Mouse (Mus musculus) gastrocnemius, postnatal 14 days (tissue): ENCODE measurements around the gene Cwc22. TPM values are rescaled to one million over a fixed set of nuclear protein-coding genes. Genes with fewer than 3 reads are reported as not detected.

Experiments used
- DNase-seq: peaks from one replicate; pipeline ENCODE4 v3.0.0; 2021; ENCODE audit warnings: mixed read lengths
- intact Hi-C: fragments of 180-260 bp; cut with DNase I; formaldehyde crosslinking; loops from one replicate; pipeline ENCODE4 v1.15.1; 2025; ENCODE audit warnings: low total_unique reads
- total RNA-seq, 2 experiments: library from RNA; stranded (reverse); gene quantifications; 2 replicates each; pipeline ENCODE4 v1.2.3; 2021

The Cwc22 gene
- total RNA-seq, 2 experiments from 2014 or later: 12.8 to 13.8 TPM

DNA sequence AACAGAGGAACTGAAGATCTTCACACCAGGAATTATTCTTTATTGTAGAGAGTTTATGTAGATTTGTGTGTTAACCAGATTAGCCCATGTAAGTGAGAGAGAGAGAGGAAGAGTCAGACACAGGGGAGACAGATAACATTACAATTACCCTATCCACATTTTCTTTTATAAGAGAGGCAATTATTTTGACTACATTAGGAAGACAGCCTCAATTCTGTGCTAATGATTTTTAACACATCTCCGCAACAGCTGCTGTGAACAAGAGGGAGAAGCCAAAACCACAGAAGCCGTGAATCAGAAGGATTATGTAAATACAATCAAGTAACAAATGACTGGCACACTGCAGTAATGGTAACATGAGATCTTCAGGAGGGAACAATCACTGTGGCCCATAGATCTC is 12.5 kb downstream of the Cwc22 start:
- no peak for DNase-seq
- intact Hi-C loops: no loop called here

DNA sequence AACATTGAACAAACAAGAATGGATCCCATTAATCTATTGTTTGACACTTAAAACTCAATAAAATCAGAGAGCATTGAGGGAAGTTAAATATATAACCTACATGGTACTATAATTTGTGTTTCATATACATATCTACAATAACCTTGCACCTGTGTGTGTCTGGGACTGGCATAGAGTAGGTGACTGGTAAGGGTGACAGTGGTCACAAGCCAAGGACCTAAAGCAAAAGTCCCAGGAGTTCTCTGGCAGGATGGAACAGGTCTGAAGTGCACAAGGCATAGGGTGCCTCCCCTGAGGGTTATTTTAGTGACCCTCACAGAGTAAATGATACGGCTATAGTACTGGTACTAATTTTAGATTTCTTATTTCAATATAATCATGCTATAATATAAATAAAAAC is 14.2 kb downstream of the Cwc22 start:
- intact Hi-C loops: no loop called here
- DNase-seq: no peak

DNA sequence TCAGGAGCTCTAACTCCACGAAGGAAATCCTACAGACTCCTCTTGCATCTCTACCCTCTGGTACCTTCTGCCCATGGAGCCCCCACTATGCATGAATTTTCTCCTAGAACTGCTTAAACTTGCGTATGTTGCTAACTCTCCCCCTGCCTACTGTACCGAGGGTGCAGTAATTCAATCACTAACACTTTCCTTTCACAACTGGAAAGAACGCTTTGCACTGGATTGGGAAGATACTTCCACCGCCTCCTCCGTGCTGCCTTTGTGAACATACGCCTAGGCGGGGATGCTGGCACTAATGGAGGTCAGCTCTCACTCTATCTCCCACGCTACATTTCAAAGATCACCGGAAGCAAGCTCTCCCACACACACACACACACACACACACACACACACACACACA is 17.8 kb downstream of the Cwc22 start:
- DNase-seq: no peak
- intact Hi-C loops: no loop called here

DNA sequence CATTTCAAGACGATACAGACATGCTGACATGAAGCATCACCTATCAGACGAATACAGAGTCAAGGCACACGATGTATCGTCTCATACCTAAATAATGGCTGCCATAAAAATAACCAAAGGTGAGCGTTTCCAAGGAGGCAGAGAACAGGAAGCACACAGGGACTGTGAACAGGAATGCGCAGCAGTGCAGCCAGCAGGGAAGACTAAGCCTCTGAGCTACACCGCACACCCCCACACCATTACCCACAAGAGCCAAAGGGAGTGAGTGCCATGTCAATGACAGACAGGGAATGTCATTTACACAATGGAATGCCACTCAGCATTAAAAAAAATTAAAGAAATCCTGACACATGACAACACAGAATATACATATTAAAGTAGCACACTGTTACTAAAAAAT is 19.7 kb downstream of the Cwc22 start:
- no peak for DNase-seq
- intact Hi-C loops: no loop called here

DNA sequence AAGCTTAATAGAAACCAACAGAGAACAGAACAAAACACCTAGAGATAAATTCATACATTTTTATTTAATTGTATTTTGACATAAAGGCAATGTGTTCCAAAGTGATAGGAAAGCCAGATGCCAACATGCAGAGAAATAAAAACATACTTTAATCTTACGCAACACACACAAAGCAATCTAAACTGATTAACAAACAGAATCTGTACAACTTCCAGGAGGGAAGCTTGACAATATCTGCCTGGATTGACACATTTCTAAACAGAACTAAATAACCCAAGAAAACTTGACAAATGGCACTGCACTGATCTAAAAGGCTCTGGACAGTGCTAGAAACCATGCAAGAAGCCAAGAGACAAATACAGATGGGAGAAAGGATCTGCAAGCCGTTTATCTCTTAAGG is 20.2 kb downstream of the Cwc22 start:
- no peak for DNase-seq
- intact Hi-C loops: no loop called here

DNA sequence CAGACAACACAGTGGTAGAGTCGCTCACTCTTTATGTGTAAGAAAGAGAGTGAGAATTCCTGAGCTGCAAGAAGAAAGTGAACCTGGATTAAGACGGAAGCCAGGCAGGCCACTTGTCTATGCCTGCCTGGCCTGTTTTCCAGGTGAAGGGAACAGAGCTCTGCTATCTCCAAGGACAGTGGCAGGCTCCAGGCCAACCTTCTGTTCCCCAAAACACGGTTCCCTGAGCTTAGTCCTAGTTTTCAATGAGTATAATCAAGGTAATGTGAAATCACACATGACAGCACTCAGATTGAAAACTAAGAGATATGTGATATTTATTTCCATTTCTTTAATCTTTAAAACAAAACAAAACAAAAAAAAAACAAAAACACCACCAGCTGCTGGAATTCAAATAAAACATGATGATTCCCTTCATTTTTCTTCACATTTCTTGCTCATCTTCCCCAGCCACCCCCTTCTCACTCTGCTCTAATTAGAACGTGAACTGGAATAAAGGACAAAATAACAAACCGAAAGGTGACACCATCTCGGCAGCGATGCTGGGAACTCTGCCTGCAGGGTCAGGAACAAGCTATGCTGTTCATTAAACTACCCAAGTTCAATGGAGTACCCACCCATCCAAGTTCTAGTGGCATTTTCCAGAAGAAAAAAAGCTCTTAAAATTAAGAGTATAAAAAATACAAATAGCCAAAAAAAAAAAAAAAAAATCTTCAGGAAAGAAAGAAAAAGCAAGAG is 20.8 kb downstream of the Cwc22 start:
- intact Hi-C loops: no loop called here
- DNase-seq: no peak

DNA sequence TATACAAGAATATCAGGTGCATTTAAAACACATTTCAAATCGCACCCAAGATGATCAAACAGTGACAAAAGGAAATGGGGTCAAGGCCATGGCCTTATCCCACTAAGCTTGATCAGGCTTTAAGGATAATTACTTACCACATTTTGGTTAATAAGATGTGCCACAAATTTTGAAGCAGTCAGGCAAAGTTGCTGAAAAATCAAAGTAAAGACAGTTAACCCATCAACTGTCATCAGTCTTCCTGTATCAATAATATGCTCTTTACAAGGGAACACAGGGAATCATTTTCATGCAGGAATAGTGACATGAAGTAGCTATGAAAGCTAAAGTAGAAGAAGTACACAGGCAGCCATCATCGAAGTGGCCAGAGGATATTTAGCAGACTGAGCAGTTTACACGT is 22.2 kb downstream of the Cwc22 start:
- DNase-seq: no peak
- intact Hi-C loops: no loop called here

DNA sequence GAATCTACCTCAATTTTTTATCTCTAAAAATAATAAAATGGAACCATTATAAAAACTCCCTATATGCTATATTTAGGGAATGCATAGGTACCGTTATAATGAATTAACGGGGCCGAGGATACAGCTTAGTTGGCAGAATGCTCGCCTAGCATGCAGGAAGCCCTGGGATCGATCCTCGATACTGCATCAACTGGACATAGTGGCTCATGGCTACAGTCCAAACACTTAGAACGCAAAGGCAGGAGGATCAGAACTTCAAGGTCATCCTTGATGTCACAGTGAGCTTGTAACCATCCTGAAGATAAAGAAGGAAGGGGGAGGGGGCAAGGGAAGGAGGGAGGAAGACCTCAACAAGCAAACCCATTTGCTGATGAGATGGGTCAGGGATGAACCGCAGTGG is 23.0 kb downstream of the Cwc22 start:
- no peak for DNase-seq
- intact Hi-C loops: no loop called here

- intact Hi-C loops: no loop called here
- no peak for DNase-seq
These were observed 24.9 kb downstream of the Cwc22 start for GRCm38 (mm10) chr2:77921307-77921706.

DNA sequence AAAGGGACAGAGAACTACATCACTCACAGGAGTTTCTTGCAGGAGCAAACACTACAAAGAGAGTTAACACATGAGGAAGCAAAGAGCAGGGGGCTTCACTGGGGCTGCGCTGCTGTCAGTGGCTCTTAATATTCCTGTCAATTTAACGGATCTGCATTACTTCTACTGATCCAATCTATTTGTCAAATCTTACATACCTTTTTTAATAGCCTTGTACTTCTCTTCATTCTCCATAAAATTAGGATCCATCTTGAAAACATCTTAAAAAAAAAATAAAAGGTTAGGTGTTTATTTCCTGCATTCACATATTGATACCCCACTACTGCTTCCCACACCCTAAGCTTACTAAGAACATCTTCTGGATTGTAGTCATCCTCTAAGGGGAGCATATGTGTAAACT is 25.6 kb downstream of the Cwc22 start:
- intact Hi-C loops: no loop called here
- DNase-seq: no peak

- intact Hi-C loops: no loop called here
- DNase-seq: no peak
These were observed 27.7 kb downstream of the Cwc22 start for GRCm38 (mm10) chr2:77918474-77918873.

- no peak for DNase-seq
- intact Hi-C loops: no loop called here
These were observed 28.2 kb downstream of the Cwc22 start for GRCm38 (mm10) chr2:77918006-77918405.

DNA sequence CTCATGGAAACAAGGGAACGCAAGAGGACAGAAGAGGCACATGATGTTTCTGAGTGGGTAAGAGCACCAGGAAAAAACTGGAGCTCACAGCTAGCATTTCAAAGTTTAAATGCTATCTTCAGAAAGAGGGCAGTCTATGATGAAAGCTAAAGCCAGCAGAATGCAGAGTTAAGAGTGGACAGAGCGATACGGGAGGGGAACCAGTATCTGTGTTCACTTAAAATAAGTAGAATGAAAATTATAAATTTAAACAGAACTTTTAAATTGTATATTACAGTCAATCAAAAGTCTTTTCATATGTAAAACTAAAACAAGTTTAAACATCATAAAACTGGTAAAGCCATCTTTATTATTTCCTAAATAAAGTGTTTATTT is 28.8 kb downstream of the Cwc22 start:
- no peak for DNase-seq
- intact Hi-C loops: no loop called here

DNA sequence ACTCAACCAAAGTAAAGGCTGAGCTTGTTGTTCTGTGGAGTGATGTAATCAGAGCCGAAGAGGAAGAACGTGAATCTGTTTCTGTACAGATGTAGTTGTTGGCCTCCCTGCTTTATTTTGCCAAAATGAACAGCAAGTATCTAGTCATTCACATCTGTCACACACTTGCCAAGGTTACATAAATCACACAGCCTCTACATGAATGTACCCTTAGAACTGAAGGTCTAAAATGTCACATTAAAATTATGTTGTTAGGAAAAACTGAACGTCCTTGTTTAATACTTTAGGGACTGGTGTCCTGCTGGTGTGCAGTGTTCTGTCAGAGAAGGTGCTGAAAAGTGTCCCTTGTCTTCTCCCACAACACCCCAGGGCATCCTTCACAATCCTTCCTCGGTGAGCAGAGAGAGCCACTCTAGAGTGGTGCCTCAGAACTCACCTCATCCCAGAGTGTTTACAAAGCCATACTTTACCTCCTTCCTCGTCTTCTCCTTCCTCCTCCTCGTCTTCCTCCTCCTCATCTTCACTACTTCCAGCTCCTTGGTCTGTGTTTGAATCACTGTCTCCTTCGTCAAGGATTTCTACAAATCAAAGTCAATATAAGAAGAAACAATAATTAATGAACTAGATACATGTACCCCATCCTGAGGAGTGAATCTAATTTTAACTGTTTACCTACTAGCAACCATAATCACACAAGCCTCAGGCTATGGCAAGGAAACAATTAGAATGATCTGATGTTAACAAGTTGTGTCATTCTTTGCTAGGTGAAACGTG is 29.4 kb downstream of the Cwc22 start:
- DNase-seq: no peak
- intact Hi-C loops: no loop called here

DNA sequence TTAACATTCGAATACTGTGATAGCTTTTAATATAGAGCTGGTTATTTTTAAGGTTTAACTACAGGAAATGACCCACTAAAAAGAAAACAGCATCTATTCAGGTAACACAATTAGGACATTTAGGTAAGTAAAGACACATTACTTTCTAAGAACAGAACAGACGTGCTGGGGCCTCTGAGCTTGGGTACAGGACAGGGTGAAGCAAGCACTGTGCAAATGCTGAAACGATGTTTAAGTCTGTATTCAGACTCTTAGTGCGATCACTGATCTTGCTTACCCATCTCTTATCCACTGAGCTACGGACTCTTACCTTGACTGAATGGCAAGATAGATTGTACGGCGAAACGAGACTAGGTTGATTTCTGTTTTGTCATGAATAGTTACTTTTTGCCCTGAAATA is 31.0 kb downstream of the Cwc22 start:
- intact Hi-C loops: no loop called here

DNA sequence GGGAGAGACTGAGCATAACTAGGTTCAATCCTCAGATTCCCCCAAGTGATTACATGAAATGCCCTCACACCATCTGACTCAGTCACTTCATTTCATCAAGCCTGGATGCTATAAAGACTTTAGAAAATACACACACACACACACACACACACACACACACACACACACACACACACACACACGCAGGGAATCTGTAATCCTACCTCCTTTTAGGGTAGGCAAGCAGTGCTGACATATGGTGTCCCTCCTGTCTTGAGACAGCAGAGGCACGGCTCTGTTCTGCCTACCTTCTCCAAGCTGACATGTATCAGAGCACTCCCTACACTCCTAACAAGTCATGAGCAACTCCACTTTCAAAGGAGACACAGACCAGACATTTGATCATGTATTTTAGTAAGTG is 32.5 kb downstream of the Cwc22 start:
- no peak for DNase-seq
- intact Hi-C loops: no loop called here

More for the DNA sequence above, 31.0 kb downstream of the Cwc22 start:
- no peak for DNase-seq

DNA sequence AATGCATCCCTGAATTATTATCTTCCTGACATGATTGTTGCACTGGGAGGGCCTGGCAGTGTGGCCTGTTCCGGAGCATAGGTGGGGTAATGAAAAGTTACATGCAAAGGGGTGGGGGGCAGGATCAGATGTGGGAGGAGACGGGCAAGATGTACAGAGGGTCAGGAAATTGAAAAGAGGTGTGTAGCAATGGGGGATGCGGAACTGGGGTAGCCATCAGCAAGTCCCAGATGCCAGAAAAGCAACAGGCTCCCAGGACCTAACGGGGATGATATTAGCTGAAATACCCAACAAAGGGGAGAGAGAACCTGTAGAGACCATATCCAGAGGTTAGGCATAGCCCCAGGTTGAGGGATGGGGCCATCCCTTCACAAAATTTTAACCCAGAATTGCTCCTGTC is 34.0 kb downstream of the Cwc22 start:
- intact Hi-C loops: no loop called here

GRCm38 (mm10) chr2:77911452-77911851 is 34.7 kb downstream of the Cwc22 start:
- intact Hi-C loops: no loop called here
- no peak for DNase-seq

More for the DNA sequence above, 34.0 kb downstream of the Cwc22 start:
- no peak for DNase-seq

DNA sequence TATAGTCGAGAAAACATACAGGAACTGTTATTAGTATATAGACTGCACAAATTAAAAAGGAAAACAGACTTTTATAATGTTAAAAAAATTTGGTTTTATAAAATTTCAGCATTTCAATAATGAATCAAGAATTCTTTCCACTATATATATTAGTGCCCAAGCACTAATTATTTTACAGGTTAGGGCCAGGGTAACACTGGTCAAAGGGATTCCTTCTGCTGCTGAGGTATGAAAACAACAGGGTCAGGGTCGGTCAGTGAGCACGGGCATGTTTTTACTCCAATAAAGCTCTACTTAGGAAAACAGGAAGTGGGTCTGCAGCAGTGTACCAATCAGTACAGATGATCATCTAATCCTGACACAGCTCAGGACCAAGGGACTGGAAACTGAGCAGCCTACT is 36.0 kb downstream of the Cwc22 start:
- intact Hi-C loops: no loop called here
- no peak for DNase-seq

DNA sequence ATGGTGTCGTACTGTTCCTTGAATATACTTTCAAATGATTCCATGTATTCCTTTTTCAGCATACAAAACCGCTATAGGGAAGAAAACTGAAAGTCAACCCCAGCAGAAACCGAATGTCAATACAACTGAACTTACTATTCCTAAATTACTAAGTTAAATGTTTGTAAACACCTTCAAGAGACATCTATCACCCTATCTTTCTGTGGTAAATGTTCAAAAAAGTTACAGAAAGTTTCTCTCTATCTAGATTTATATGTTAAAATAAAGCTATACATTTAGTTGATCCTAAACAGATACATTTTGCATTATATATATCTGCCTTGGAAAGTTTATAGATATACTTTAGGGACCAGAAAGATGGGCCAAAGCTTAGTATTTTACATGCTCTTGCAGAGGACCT is 39.0 kb downstream of the Cwc22 start:
- intact Hi-C loops: no loop called here
- DNase-seq: no peak

- intact Hi-C loops: no loop called here
- DNase-seq: no peak
These were observed 41.2 kb downstream of the Cwc22 start for GRCm38 (mm10) chr2:77905023-77905422.
